ENCODE assay signal across 19 mouse cellular contexts in the genomic region with DNA sequence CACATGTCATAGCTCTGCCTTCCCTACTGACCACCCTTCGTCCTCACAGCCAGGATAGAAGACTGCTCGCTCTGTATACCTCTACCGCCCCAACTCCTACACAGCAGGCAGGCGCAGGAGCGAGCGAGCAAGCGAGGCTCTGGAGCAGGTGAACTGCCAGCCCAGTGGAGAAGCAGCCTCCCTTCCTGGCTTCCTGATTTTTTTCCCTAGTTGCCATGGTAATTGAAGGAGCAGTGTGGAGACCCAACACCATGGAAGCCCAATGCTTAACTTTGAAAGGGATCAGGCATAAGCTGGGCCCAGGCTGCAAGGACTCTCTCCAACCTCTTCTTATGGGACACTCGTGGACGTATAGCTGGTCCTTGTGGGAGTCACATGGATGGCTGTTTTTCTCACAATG. TPM values are rescaled to one million over a fixed set of nuclear protein-coding genes. Genes with fewer than 3 reads are reported as not detected.
DNase-seq lines count a peak whose midpoint lies in the region; ATAC-seq and TF ChIP-seq lines count a peak whose summit lies in the region.
"Had no signal": no experiment of that assay in that cellular context is flagged by ENCODE, and none has a peak within 500 bp of the region (broad histone marks: within the 10 kb centered on the region; RNA-seq: fewer than 3 reads in every experiment).

No protein-coding gene starts in this region.

- peak; percentile 28; the same call in 1 of the 2 replicates for ATAC-seq in frontal cortex, adult (ENCODE audit: low TSS enrichment)
- no peak for ATAC-seq in midbrain, embryonic 14.5 days (ENCODE audit: low FRiP score, low TSS enrichment)
- no peak for ATAC-seq in midbrain, embryonic 11.5 days (ENCODE audit: low FRiP score)
- 0 out of 2 replicates have a peak, but pooled peaks have one; percentile 29 for ATAC-seq in neural tube, embryonic 15.5 days (ENCODE audit: low FRiP score)
- ATAC-seq: inflammation-experienced regulatory T-cells, adult 6 months; Patski had no signal

- DNase-seq in frontal cortex, postnatal 10 days (ENCODE audit: low spot score in 2 of 2), result no peak
- peak; percentile 52 for DNase-seq in midbrain, embryonic 14.5 days
- DNase-seq in midbrain, embryonic 11.5 days (ENCODE audit: low spot score, missing footprints), result no peak
- peak; percentile 55 for DNase-seq in brain, embryonic 14.5 days (ENCODE audit: low read depth)
- DNase-seq in adrenal gland, adult 18-20 months (ENCODE audit: low spot score in 2 of 2), result no peak
- DNase-seq: B cell, adult 2 months; embryo, embryonic 11 days; gastrocnemius, postnatal 36 days; heart, postnatal 14 days; left cerebral cortex, postnatal 4 days; lung, adult 2 months; lung, postnatal 36 days; thymus, postnatal 4 days had no signal

- no peak for TF ChIP-seq POLR2A in brain, embryonic 14.5 days (IDR thresholded peaks at IDR 0.05; ENCODE audit: borderline replicate concordance, extremely low read depth, insufficient read depth, insufficient read length, poor library complexity, severe bottlenecking)

- H3K4me1 ChIP-seq in midbrain, embryonic 14.5 days (ENCODE audit: control insufficient read depth, insufficient read depth, low read length), result peaks cover 6% of the 10 kb centered on the region
- peaks cover 9% of the 10 kb centered on the region for H3K4me1 ChIP-seq in midbrain, embryonic 11.5 days (ENCODE audit: control insufficient read depth, insufficient read depth, low read length)
- H3K4me1 ChIP-seq in neural tube, embryonic 15.5 days, result peaks cover 37% of the 10 kb centered on the region
- H3K4me1 ChIP-seq: heart, embryonic 10.5 days had no signal

- H3K4me2 ChIP-seq in midbrain, embryonic 14.5 days (ENCODE audit: low read length), result no peak overlapping the region
- no peak overlapping the region for H3K4me2 ChIP-seq in midbrain, embryonic 11.5 days
- no peak overlapping the region for H3K4me2 ChIP-seq in neural tube, embryonic 15.5 days
- H3K4me2 ChIP-seq: kidney, embryonic 15.5 days had no signal

- H3K27me3 ChIP-seq in midbrain, embryonic 14.5 days (ENCODE audit: control insufficient read depth, insufficient read depth, low read length), result peaks cover 23% of the 10 kb centered on the region
- H3K27me3 ChIP-seq in midbrain, embryonic 11.5 days (ENCODE audit: control insufficient read depth, insufficient read depth, low read length), result peaks cover 36% of the 10 kb centered on the region
- H3K27me3 ChIP-seq in neural tube, embryonic 15.5 days (replicated peaks), result peaks cover 67% of the 10 kb centered on the region

- 24% methylated on average over 9 of the region's 9 CpGs for WGBS in midbrain, embryonic 14.5 days
- 30% methylated on average over 9 of the region's 9 CpGs for WGBS in midbrain, embryonic 11.5 days
- 38% methylated on average over 9 of the region's 9 CpGs for WGBS in neural tube, embryonic 15.5 days

- H3K4me3 ChIP-seq in midbrain, embryonic 14.5 days (replicated peaks; ENCODE audit: low read depth, low read length), result no peak overlapping the region
- H3K4me3 ChIP-seq in midbrain, embryonic 11.5 days (ENCODE audit: low read depth, low read length), result no peak overlapping the region
- H3K4me3 ChIP-seq in neural tube, embryonic 15.5 days (replicated peaks), result no peak overlapping the region
- H3K4me3 ChIP-seq: heart, embryonic 10.5 days; kidney, embryonic 15.5 days had no signal

- no peaks in the 10 kb centered on the region for H3K36me3 ChIP-seq in midbrain, embryonic 14.5 days (ENCODE audit: control insufficient read depth, insufficient read depth, low read length)
- no peaks in the 10 kb centered on the region for H3K36me3 ChIP-seq in midbrain, embryonic 11.5 days (ENCODE audit: control insufficient read depth, insufficient read depth, low read length)
- H3K36me3 ChIP-seq in neural tube, embryonic 15.5 days, result no peaks in the 10 kb centered on the region
- H3K36me3 ChIP-seq: heart, embryonic 10.5 days; kidney, embryonic 15.5 days had no signal

- TF ChIP-seq CTCF in brain, embryonic 14.5 days (IDR thresholded peaks at IDR 0.05; ENCODE audit: borderline replicate concordance, extremely low read depth, insufficient read depth, insufficient read length), result no peak

- no peak overlapping the region for H3K27ac ChIP-seq in midbrain, embryonic 14.5 days (replicated peaks; ENCODE audit: low read depth, low read length)
- H3K27ac ChIP-seq in midbrain, embryonic 11.5 days (ENCODE audit: low read depth, low read length), result no peak overlapping the region
- H3K27ac ChIP-seq in neural tube, embryonic 15.5 days (replicated peaks), result no peak overlapping the region
- H3K27ac ChIP-seq: heart, embryonic 10.5 days; kidney, embryonic 15.5 days had no signal

- H3K9ac ChIP-seq in midbrain, embryonic 14.5 days (replicated peaks; ENCODE audit: low read length), result no peak overlapping the region
- no peak overlapping the region for H3K9ac ChIP-seq in midbrain, embryonic 11.5 days (ENCODE audit: low read length)
- no peak overlapping the region; the same call in 1 of the 2 replicates for H3K9ac ChIP-seq in neural tube, embryonic 15.5 days (replicated peaks)
- H3K9ac ChIP-seq: kidney, embryonic 15.5 days had no signal

- no peaks in the 10 kb centered on the region for H3K9me3 ChIP-seq in midbrain, embryonic 14.5 days (ENCODE audit: control insufficient read depth, low read length)
- H3K9me3 ChIP-seq in midbrain, embryonic 11.5 days (ENCODE audit: control insufficient read depth, low read length), result no peaks in the 10 kb centered on the region
- H3K9me3 ChIP-seq in neural tube, embryonic 15.5 days (replicated peaks), result 0 out of 2 replicates have a peak, but pooled peaks cover under 1% of the 10 kb centered on the region
- H3K9me3 ChIP-seq: heart, embryonic 10.5 days; kidney, embryonic 15.5 days had no signal

RNA-seq across cellular contexts. Expression of a gene that starts 59.4 kb away (rescaled TPM):
- polyA plus RNA-seq in midbrain, embryonic 14.5 days (2014; fragmentation: Nextera tagmentation; extraction: Ambion mirVana), result 1.9 and 2.5 TPM in 2 replicates
- polyA plus RNA-seq in midbrain, embryonic 11.5 days (2014; fragmentation: Nextera tagmentation; extraction: Ambion mirVana), result 0.22 and 0.30 TPM in 2 replicates
- polyA plus RNA-seq in brain, embryonic 14.5 days (2012; rRNA removed), result 3.9 and 5.1 TPM in 2 replicates
- polyA plus RNA-seq in neural tube, embryonic 15.5 days (2015; fragmentation: Nextera tagmentation; extraction: Ambion mirVana), result 2.6 and 2.9 TPM in 2 replicates
- under 1 TPM; 0.74 to 0.76 TPM for total RNA-seq in adrenal gland, adult 18-20 months (2021)

Comparison
In these comparisons a context has a peak if more than half of its experiments do, and no peak if none do; other contexts are left out.
1. DNase-seq: peak in midbrain, embryonic 14.5 days (single experiment) and brain, embryonic 14.5 days (single experiment); none in frontal cortex, postnatal 10 days (0 of 2), midbrain, embryonic 11.5 days (single experiment) and adrenal gland, adult 18-20 months (0 of 2).
2. ATAC-seq: peak in frontal cortex, adult (single experiment) and neural tube, embryonic 15.5 days (single experiment); none in midbrain, embryonic 14.5 days (single experiment) and midbrain, embryonic 11.5 days (single experiment).